Mouse (Mus musculus) lung, adult 2 months (tissue): Measurements from ENCODE around the gene Prtg.

Source experiments
- CTCF ChIP-seq: fragments of 200-500 bp; IDR thresholded peaks from 2 replicates; pipeline ENCODE4 v1.5.1; 2011; ENCODE audit warnings: mild to moderate bottlenecking, low read length, control low read depth; ENCODE audit not compliant: insufficient read depth
- POLR2A ChIP-seq: fragments of 200-500 bp; IDR thresholded peaks from 2 replicates; pipeline ENCODE4 v1.6.1; 2011; ENCODE audit warnings: low read depth, mild to moderate bottlenecking, control low read depth, low read length, borderline replicate concordance; ENCODE audit errors: extremely low read depth

- TF ChIP-seq POLR2A (no peak), CTCF (no peak)
These were observed 32.8 kb downstream of the Prtg start for GRCm38 (mm10) chr9:72839346-72839990.
